ENCODE assay signal across 8 mouse cellular contexts in the genomic region with DNA sequence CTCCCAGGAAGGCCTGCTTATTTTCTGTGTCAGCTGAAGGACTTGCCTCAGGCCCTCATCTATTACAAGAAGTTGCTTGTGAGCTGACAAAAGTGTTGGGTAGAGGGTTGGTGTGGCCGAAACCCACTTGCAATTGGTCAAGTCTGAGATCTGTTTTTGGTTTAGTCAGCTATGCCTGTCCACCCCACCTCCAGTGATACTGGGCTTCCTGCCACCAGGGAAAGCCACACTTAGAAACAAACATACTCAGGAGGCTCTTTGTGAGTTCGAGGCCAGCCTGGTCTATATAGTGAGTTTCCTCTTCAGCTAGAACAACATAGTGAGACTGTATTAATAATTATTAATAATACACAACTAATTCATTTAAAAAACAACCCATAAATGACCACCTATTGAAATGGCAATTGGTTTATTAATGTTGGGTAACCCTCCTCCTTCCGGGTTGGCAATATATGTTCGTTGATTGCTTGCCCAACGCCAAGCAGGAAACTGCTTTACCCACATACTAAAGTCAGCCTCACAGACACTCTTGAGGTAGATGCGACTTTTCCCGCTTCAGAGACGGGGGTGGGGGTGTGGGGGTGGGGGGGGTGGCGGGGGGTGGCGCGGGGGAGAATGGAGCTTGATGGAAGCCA. TPM values are rescaled to one million over a fixed set of nuclear protein-coding genes. Genes with fewer than 3 reads are reported as not detected.
DNase-seq lines count a peak whose midpoint lies in the region; ATAC-seq and TF ChIP-seq lines count a peak whose summit lies in the region.

No protein-coding gene starts in this region.

- H3K27me3 ChIP-seq in heart, embryonic 11.5 days (ENCODE audit: control insufficient read depth, insufficient read depth, low read length) = peaks cover 29% of the 10 kb centered on the region
- H3K27me3 ChIP-seq in CH12.LX (replicated peaks) = peaks cover 70% of the 10 kb centered on the region
- peaks cover 53% of the 10 kb centered on the region for H3K27me3 ChIP-seq in hindbrain, embryonic 13.5 days

- in situ Hi-C loops in CH12.LX (cut with MboI; ENCODE audit: low pct_ligation_motif_present, low pct_unique_long_range_greater_than_20kb, low sequenced_read_pairs) = loop anchor here (10.0 kb wide), 2 partner anchors 195 to 295 kb away; no protein-coding TSS in a partner anchor

- H3K4me3 ChIP-seq in heart, embryonic 11.5 days (ENCODE audit: low read depth, low read length) = peak overlapping the region; percentile 58
- peak overlapping the region in 1 of 3 experiments; percentile 16 for H3K4me3 ChIP-seq in CH12.LX (replicated peaks in 1 of 3; ENCODE audit: low read depth in 2 of 3, low read length in 2 of 3, poor library complexity in 1 of 3)
- peak overlapping the region; percentile 60 for H3K4me3 ChIP-seq in hindbrain, embryonic 13.5 days

- ATAC-seq in heart, embryonic 11.5 days (replicated peaks; ENCODE audit: insufficient number of reproducible peaks, low FRiP score, low TSS enrichment) = no peak
- ATAC-seq in hindbrain, embryonic 13.5 days (ENCODE audit: low FRiP score) = no peak
- peak; percentile 35 for ATAC-seq in megakaryocyte progenitor cell, adult 5-6 weeks (replicated peaks; ENCODE audit: poor library complexity)

- no peaks in the 10 kb centered on the region for H3K36me3 ChIP-seq in heart, embryonic 11.5 days (ENCODE audit: control insufficient read depth, insufficient read depth, low read length)
- no peaks in the 10 kb centered on the region for H3K36me3 ChIP-seq in CH12.LX (replicated peaks in 1 of 2; ENCODE audit: control insufficient read depth in 1 of 2, insufficient read depth in 1 of 2, low read length in 1 of 2)
- no peaks in the 10 kb centered on the region for H3K36me3 ChIP-seq in hindbrain, embryonic 13.5 days

- TF ChIP-seq EP300 in CH12.LX (IDR thresholded peaks at IDR 0.05; ENCODE audit: low read length) = no peak

- 48% methylated on average over 8 of the region's 11 CpGs for WGBS in heart, embryonic 11.5 days (ENCODE audit: insufficient replicate concordance)
- WGBS in hindbrain, embryonic 13.5 days = 31% methylated on average over 11 of the region's 11 CpGs

- no peak for TF ChIP-seq RAD21 in CH12.LX (IDR thresholded peaks at IDR 0.05; ENCODE audit: low read depth, low read length)

- peaks cover 19% of the 10 kb centered on the region for H3K4me1 ChIP-seq in heart, embryonic 11.5 days (ENCODE audit: control insufficient read depth, insufficient read depth, low read length)
- peaks cover 3 to 6% of the 10 kb centered on the region in 2 experiments; a peak in 3 of 4 replicates for H3K4me1 ChIP-seq in CH12.LX (ENCODE audit: control insufficient read depth in 1 of 2, insufficient read depth in 2 of 2)
- peaks cover 13% of the 10 kb centered on the region for H3K4me1 ChIP-seq in hindbrain, embryonic 13.5 days (replicated peaks)

- peak overlapping the region; percentile 87 for H3K4me2 ChIP-seq in heart, embryonic 11.5 days
- peak overlapping the region; percentile 44 for H3K4me2 ChIP-seq in CH12.LX (ENCODE audit: insufficient read depth, low read depth, poor library complexity, severe bottlenecking)
- H3K4me2 ChIP-seq in hindbrain, embryonic 13.5 days = peak overlapping the region; percentile 80

- no peak for TF ChIP-seq POLR2A in CH12.LX (IDR thresholded peaks at IDR 0.05; ENCODE audit: low read depth, low read length)

- DNase-seq in heart, adult 18-20 months = no peak
- no peak for DNase-seq in CH12.LX (ENCODE audit: extremely low read depth)
- no peak for DNase-seq in right cerebral cortex, adult 18-20 months
- DNase-seq in spleen, postnatal 4 days (ENCODE audit: low spot score in 2 of 2) = no peak
- DNase-seq in kidney, postnatal 36 days = no peak

- H3K9ac ChIP-seq in heart, embryonic 11.5 days (ENCODE audit: low read depth, low read length) = no peak overlapping the region
- H3K9ac ChIP-seq in CH12.LX (ENCODE audit: insufficient read depth, low read depth) = peak overlapping the region; percentile 41; the same call in 1 of the 2 replicates
- peak overlapping the region; percentile 71; the same call in 1 of the 2 replicates for H3K9ac ChIP-seq in hindbrain, embryonic 13.5 days

- H3K79me2 ChIP-seq in CH12.LX (replicated peaks; ENCODE audit: control insufficient read depth, extremely low read depth, insufficient read depth, poor library complexity, severe bottlenecking) = no peaks in the 10 kb centered on the region

- H3K9me3 ChIP-seq in heart, embryonic 11.5 days (replicated peaks; ENCODE audit: control insufficient read depth, low read length) = no peaks in the 10 kb centered on the region
- peaks cover 10% of the 10 kb centered on the region for H3K9me3 ChIP-seq in CH12.LX (replicated peaks; ENCODE audit: low read length)
- no peaks in the 10 kb centered on the region for H3K9me3 ChIP-seq in hindbrain, embryonic 13.5 days

- no peak for TF ChIP-seq CTCF in CH12.LX (conservative IDR thresholded peaks at IDR 0.05 in 1 of 2, IDR thresholded peaks at IDR 0.05 in 1 of 2; ENCODE audit: low read depth in 2 of 2, low read length in 2 of 2)

- dilution Hi-C loops in CH12.LX (cut with MboI; ENCODE audit: extremely low pct_ligation_motif_present, extremely low pct_unique_long_range_greater_than_20kb, low sequenced_read_pairs) = no loop called here

- H3K27ac ChIP-seq in heart, embryonic 11.5 days (ENCODE audit: low read depth, low read length) = no peak overlapping the region
- no peak overlapping the region for H3K27ac ChIP-seq in CH12.LX (ENCODE audit: insufficient read depth, low read depth)
- H3K27ac ChIP-seq in hindbrain, embryonic 13.5 days = no peak overlapping the region

TF ChIP-seq in CH12.LX, 34 proteins besides CTCF, POLR2A, EP300 and RAD21:
- peak; percentile 70 for TF ChIP-seq ELF1 (IDR thresholded peaks at IDR 0.05; ENCODE audit: low read depth, low read length)
- no peak for TF ChIP-seq CHD1 (IDR thresholded peaks at IDR 0.05; ENCODE audit: low read depth, low read length)
- no peak for TF ChIP-seq JUN (IDR thresholded peaks at IDR 0.05; ENCODE audit: insufficient read depth, low read depth, low read length)

RNA-seq across cellular contexts. Expression of a gene that starts 2.1 kb away (rescaled TPM):
- 2.1 and 2.3 TPM in 2 replicates for polyA plus RNA-seq in heart, embryonic 11.5 days (2014; fragmentation: Nextera tagmentation; extraction: Ambion mirVana)
- total RNA-seq in heart, adult 18-20 months (2021) = not detected
- total RNA-seq in CH12.LX (2012; rRNA removed) = 0.21 and 0.55 TPM in 2 replicates
- total RNA-seq in CH12.LX (2014; rRNA removed) = not detected in 2 replicates
- polyA plus RNA-seq in CH12.LX (2012; ENCODE audit: insufficient read length, low read depth) = 0.34 and 0.40 TPM in 2 replicates
- 0.48 TPM in 1 of 2 replicates, not detected in the other for polyA plus RNA-seq in hindbrain, embryonic 13.5 days (2015; fragmentation: Nextera tagmentation; extraction: Ambion mirVana)
- total RNA-seq in megakaryocyte progenitor cell, adult 5-6 weeks (2015) = 30.8 and 38.7 TPM in 2 replicates
- 77.0 and 80.6 TPM in 2 replicates for total RNA-seq in megakaryocyte progenitor cell, adult 5-6 weeks (2017)

RNA-seq across cellular contexts. Expression of a gene that starts 10.3 kb away (rescaled TPM):
- polyA plus RNA-seq in heart, embryonic 11.5 days (2014; fragmentation: Nextera tagmentation; extraction: Ambion mirVana) = 0.10 and 0.14 TPM in 2 replicates
- total RNA-seq in heart, adult 18-20 months (2021) = not detected
- total RNA-seq in CH12.LX (2012; rRNA removed) (not detected in 2 replicates), CH12.LX (2014; rRNA removed) (not detected in 2 replicates)
- polyA plus RNA-seq in CH12.LX (2012; ENCODE audit: insufficient read length, low read depth) = not detected in 2 replicates
- polyA plus RNA-seq in hindbrain, embryonic 13.5 days (2015; fragmentation: Nextera tagmentation; extraction: Ambion mirVana) = 0.43 and 1.4 TPM in 2 replicates
- total RNA-seq in megakaryocyte progenitor cell, adult 5-6 weeks (2015) = 0.15 and 0.30 TPM in 2 replicates
- total RNA-seq in megakaryocyte progenitor cell, adult 5-6 weeks (2017) = 0.20 and 0.21 TPM in 2 replicates

RNA-seq across cellular contexts. Expression of a gene that starts 23.3 kb away (rescaled TPM):
- 3.3 and 5.6 TPM in 2 replicates for polyA plus RNA-seq in heart, embryonic 11.5 days (2014; fragmentation: Nextera tagmentation; extraction: Ambion mirVana)
- 1 to 10 TPM; 3.0 to 4.7 TPM for total RNA-seq in heart, adult 18-20 months (2021)
- 0.04 and 0.17 TPM in 2 replicates for total RNA-seq in CH12.LX (2012; rRNA removed)
- total RNA-seq in CH12.LX (2014; rRNA removed) = not detected in 2 replicates
- polyA plus RNA-seq in CH12.LX (2012; ENCODE audit: insufficient read length, low read depth) = not detected in 2 replicates
- polyA plus RNA-seq in hindbrain, embryonic 13.5 days (2015; fragmentation: Nextera tagmentation; extraction: Ambion mirVana) = 3.5 and 3.8 TPM in 2 replicates
- 4.7 and 7.2 TPM in 2 replicates for total RNA-seq in megakaryocyte progenitor cell, adult 5-6 weeks (2015)
- total RNA-seq in megakaryocyte progenitor cell, adult 5-6 weeks (2017) = 3.4 and 5.0 TPM in 2 replicates

RNA-seq across cellular contexts. Expression of a gene that starts 30.6 kb away (rescaled TPM):
- polyA plus RNA-seq in heart, embryonic 11.5 days (2014; fragmentation: Nextera tagmentation; extraction: Ambion mirVana) = 4.4 and 5.3 TPM in 2 replicates
- 10 to 100 TPM; 74.9 to 78.3 TPM for total RNA-seq in heart, adult 18-20 months (2021)
- total RNA-seq in CH12.LX (2012; rRNA removed) (0.21 and 0.42 TPM in 2 replicates), CH12.LX (2014; rRNA removed) (not detected in 2 replicates)
- polyA plus RNA-seq in CH12.LX (2012; ENCODE audit: insufficient read length, low read depth) = 0.08 TPM in 1 of 2 replicates, not detected in the other
- polyA plus RNA-seq in hindbrain, embryonic 13.5 days (2015; fragmentation: Nextera tagmentation; extraction: Ambion mirVana) = 22.2 and 22.5 TPM in 2 replicates
- total RNA-seq in megakaryocyte progenitor cell, adult 5-6 weeks (2015) = not detected in 2 replicates
- total RNA-seq in megakaryocyte progenitor cell, adult 5-6 weeks (2017) = 0.14 TPM in 1 of 2 replicates, not detected in the other

RNA-seq across cellular contexts. Expression of a gene that starts 33.3 kb away (rescaled TPM):
- 6.0 and 15.1 TPM in 2 replicates for polyA plus RNA-seq in heart, embryonic 11.5 days (2014; fragmentation: Nextera tagmentation; extraction: Ambion mirVana)
- total RNA-seq in heart, adult 18-20 months (2021) = 10 to 100 TPM; 34.2 to 41.5 TPM
- total RNA-seq in CH12.LX (2012; rRNA removed) (60.4 and 69.8 TPM in 2 replicates), CH12.LX (2014; rRNA removed) (38.8 and 39.5 TPM in 2 replicates)
- polyA plus RNA-seq in CH12.LX (2012; ENCODE audit: insufficient read length, low read depth) = 367 and 488 TPM in 2 replicates
- 14.7 and 16.4 TPM in 2 replicates for polyA plus RNA-seq in hindbrain, embryonic 13.5 days (2015; fragmentation: Nextera tagmentation; extraction: Ambion mirVana)
- 68.8 and 73.2 TPM in 2 replicates for total RNA-seq in megakaryocyte progenitor cell, adult 5-6 weeks (2015)
- total RNA-seq in megakaryocyte progenitor cell, adult 5-6 weeks (2017) = 25.2 and 49.7 TPM in 2 replicates

Comparison
In these comparisons a context has a peak if more than half of its experiments do, and no peak if none do; other contexts are left out.
1. RNA of a gene that starts 2.1 kb away (total RNA-seq): 30.8 to 80.6 TPM in megakaryocyte progenitor cell, adult 5-6 weeks; 0.21 to 0.55 TPM in CH12.LX and not detected in heart, adult 18-20 months; every median in the first group is over 10 times any median in the second.
2. Peak in every context shown above with its lines, with median percentiles within 50 percentile points of each other: H3K4me2 ChIP-seq.